In genomic region chr16:78375222-78375621, GRCm38 (mm10) we compare ENCODE assay signal across 8 mouse cellular contexts. TPM values are rescaled to one million over a fixed set of nuclear protein-coding genes. Genes with fewer than 3 reads are reported as not detected.
DNase-seq lines count a peak whose midpoint lies in the region; ATAC-seq lines count a peak whose summit lies in the region.

No protein-coding gene starts in this region.

- H3K9ac ChIP-seq in lung, embryonic 15.5 days = peak overlapping the region; percentile 15; the same call in 1 of the 2 replicates

- H3K4me1 ChIP-seq in lung, embryonic 15.5 days = peaks cover 18% of the 10 kb centered on the region

- ATAC-seq in lung, embryonic 15.5 days (ENCODE audit: borderline replicate concordance, extremely low read depth, low FRiP score, low TSS enrichment) = no peak
- ATAC-seq in neutrophil, adult 5-6 weeks (ENCODE audit: extremely low read depth, insufficient number of reproducible peaks, low FRiP score, poor library complexity, severe bottlenecking) = peak; percentile 44; the same call in 1 of the 2 replicates

- H3K4me3 ChIP-seq in lung, embryonic 15.5 days = peak overlapping the region; percentile 97

- H3K27ac ChIP-seq in lung, embryonic 15.5 days = no peak overlapping the region

- peak overlapping the region; percentile 88 for H3K4me2 ChIP-seq in lung, embryonic 15.5 days

- 0 out of 2 replicates have a peak, but pooled peaks cover 7% of the 10 kb centered on the region for H3K36me3 ChIP-seq in lung, embryonic 15.5 days

- WGBS in lung, embryonic 15.5 days = 25% methylated on average over 10 of the region's 10 CpGs

- H3K9me3 ChIP-seq in lung, embryonic 15.5 days = no peaks in the 10 kb centered on the region

- H3K27me3 ChIP-seq in lung, embryonic 15.5 days = no peaks in the 10 kb centered on the region

- peak; percentile 5 for DNase-seq in right cerebral cortex, adult 18-20 months
- DNase-seq in right cerebral cortex, postnatal 36 days (ENCODE audit: low spot score in 2 of 2) = no peak
- DNase-seq in embryo, embryonic 10 days (ENCODE audit: low spot score) = peak; percentile 12
- DNase-seq in heart, postnatal 4 days = peak; percentile 10
- DNase-seq in adrenal gland, adult 8-10 months = no peak
- no peak for DNase-seq in left cerebral cortex, adult 18-20 months (ENCODE audit: low spot score in 2 of 2)

RNA-seq across cellular contexts. Expression of gene Btg3, which starts 1.8 kb away (rescaled TPM):
- 10 to 100 TPM; 22.6 to 28.5 TPM for total RNA-seq in heart, postnatal 4 days (2021)
- polyA plus RNA-seq in lung, embryonic 15.5 days (2015; fragmentation: Nextera tagmentation; extraction: Ambion mirVana) = 66.0 and 67.0 TPM in 2 replicates
- 4.5 and 8.5 TPM in 2 replicates for total RNA-seq in neutrophil, adult 5-6 weeks (2017)
- 10 to 100 TPM; 18.3 to 41.4 (median 24.1) TPM for total RNA-seq in adrenal gland, adult 8-10 months (2022)
- total RNA-seq in left cerebral cortex, adult 18-20 months (2021) = 10 to 100 TPM; 12.2 to 16.6 TPM

Comparison
In these comparisons a context has a peak if more than half of its experiments do, and no peak if none do; other contexts are left out.
1. DNase-seq: peak in right cerebral cortex, adult 18-20 months (single experiment), embryo, embryonic 10 days (single experiment) and heart, postnatal 4 days (single experiment); none in right cerebral cortex, postnatal 36 days (0 of 2), adrenal gland, adult 8-10 months (single experiment) and left cerebral cortex, adult 18-20 months (0 of 2).